Mouse (Mus musculus): ENCODE results near the gene Ndc1. TPM values are rescaled to one million over a fixed set of nuclear protein-coding genes. Genes with fewer than 3 reads are reported as not detected.
A peak's percentile ranks its signal among the peaks of the same experiment; 100 is the strongest.
"Not testable (repeated sequence)": the region's sequence is repeated elsewhere in the genome, so short reads cannot be mapped to it uniquely, and the experiment has no call there.

The Ndc1 gene
- polyA plus RNA-seq, 1 experiment from 2014 or later: 17.1 TPM

DNA sequence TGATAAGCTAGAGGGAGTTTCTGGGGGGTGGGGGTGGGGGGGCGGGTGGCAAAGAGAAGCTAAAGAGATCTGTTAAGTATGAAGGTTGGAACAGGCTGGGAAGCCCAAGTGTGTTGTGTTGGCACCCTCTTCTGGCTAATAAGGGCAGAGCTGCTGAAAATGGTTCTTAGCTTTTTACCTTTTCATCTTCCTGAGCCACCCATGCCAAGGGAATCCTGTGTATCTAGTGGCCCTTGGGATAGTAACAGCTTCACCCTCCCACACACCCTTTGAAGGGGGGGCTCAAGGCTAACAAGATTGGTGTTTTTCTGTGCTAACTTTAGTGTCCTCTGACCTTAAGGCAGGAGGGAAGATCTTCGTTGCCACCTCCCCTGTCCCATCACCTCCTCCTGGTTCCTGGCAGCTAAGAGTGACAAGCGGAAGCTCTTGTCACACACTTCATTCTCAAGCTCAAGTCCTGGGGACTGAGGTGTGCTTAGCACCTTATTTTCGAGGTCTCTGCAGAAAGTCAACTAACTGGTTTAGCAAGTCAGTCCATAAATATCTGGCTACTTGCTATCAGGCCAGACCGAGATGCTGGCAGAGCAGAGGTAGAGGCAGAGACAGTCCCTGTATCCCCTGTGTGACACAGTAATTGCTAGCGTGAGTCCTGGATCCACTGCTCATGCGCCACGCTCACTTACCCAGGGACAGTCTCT lies 18.1 kb upstream of the Ndc1 start:
- peak overlapping the region; percentile 74; the same call in 1 of the 2 replicates for H3K27ac ChIP-seq (replicated peaks)
- H3K9ac ChIP-seq: no peak overlapping the region; the same call in 1 of the 2 replicates
- H3K9me3 ChIP-seq: no peaks in the 10 kb centered on the region
- no peaks in the 10 kb centered on the region for H3K27me3 ChIP-seq
- H3K4me3 ChIP-seq: no peak overlapping the region
- ATAC-seq (ENCODE audit: low read depth): peak; percentile 43; the same call in 1 of the 2 replicates
- 75% methylated on average over 8 of the region's 8 CpGs for WGBS
- H3K4me1 ChIP-seq (replicated peaks): peaks cover 26% of the 10 kb centered on the region
- H3K36me3 ChIP-seq: peaks cover 11% of the 10 kb centered on the region; the same call in 1 of the 2 replicates
- no peak overlapping the region for H3K4me2 ChIP-seq

DNA sequence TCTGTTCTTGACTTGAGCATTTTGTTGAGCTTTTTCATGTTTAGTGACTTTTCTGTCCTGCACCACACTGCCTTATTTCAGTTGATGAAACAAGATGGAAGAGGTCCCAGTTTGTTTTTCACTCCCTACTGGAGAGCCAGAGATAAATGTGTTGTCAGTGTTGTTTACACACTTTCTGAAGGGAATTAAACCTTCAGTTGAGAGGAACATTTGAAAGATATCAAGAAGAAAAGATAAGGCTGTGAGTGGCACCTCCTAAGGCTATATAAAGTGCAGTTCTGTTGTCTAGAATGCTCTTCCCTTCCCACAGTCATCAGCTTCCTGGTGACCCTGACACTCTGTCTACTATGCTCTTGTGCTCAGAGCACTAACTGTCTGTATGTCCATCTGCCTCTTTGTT lies 16.2 kb upstream of the Ndc1 start:
- no peak overlapping the region for H3K4me2 ChIP-seq
- H3K27me3 ChIP-seq: no peaks in the 10 kb centered on the region
- ATAC-seq (ENCODE audit: low read depth): no peak
- H3K27ac ChIP-seq (replicated peaks): no peak overlapping the region
- H3K9me3 ChIP-seq: no peaks in the 10 kb centered on the region
- no peak overlapping the region for H3K4me3 ChIP-seq
- peaks cover 34% of the 10 kb centered on the region for H3K4me1 ChIP-seq (replicated peaks)
- no peak overlapping the region for H3K9ac ChIP-seq
- no peaks in the 10 kb centered on the region; the same call in 1 of the 2 replicates for H3K36me3 ChIP-seq

DNA sequence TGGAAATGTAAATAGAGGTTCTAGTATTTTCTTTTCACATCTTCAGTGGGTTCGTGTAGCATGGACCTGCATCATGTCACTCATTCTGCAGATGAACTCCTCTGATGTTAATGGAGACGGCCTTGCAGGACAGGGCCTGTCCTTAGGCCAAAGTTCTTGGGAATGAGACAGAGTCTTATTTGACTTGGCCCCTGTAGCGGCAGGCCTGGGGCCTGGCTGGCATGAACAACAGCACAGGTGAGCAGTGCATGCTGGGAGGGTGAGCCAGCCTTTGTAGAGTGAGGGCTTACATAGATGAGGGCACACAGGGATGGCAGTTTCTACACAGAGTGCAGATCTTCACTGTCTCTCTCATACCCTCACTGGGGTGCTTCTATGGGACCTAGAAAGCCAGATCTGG lies 14.0 kb upstream of the Ndc1 start:
- Histone ChIP-seq H3K4me3 (no peak overlapping the region), H3K4me1 (replicated peaks) (peaks cover 26% of the 10 kb centered on the region), H3K9ac (0 out of 2 replicates have a peak overlapping the region, but pooled peaks have one; percentile 54), H3K36me3 (no peaks in the 10 kb centered on the region), H3K9me3 (no peaks in the 10 kb centered on the region), H3K4me2 (no peak overlapping the region), H3K27me3 (no peaks in the 10 kb centered on the region), H3K27ac (replicated peaks) (peak overlapping the region; percentile 85)
- no peak for ATAC-seq (ENCODE audit: low read depth)
- WGBS: 91% methylated on average over 3 of the region's 3 CpGs

DNA sequence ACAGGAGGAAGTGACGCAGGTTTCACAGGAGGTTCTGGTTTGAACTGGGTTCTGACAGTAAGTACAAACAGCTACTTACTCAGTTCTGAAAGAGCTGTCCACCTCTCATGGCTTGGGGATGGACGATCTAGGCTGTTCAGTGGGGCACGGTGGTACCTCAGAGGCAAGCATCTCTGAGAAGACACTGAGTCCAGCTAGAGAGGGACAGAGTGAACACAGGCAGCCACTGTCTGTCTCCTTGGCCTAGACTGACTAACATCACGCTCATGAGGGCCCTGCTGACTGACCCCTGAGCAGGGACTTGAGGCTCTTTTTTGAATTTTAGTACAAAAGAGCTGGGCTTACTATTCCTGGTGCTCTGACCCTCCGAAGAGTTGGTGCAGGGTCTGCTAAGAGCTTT lies 13.5 kb upstream of the Ndc1 start:
- H3K4me1 ChIP-seq (replicated peaks): peaks cover 20% of the 10 kb centered on the region
- H3K27ac ChIP-seq (replicated peaks): peak overlapping the region; percentile 85
- no peaks in the 10 kb centered on the region for H3K9me3 ChIP-seq
- H3K4me3 ChIP-seq: no peak overlapping the region
- H3K36me3 ChIP-seq: no peaks in the 10 kb centered on the region
- peak overlapping the region; percentile 54 for H3K9ac ChIP-seq
- H3K27me3 ChIP-seq: no peaks in the 10 kb centered on the region
- H3K4me2 ChIP-seq: no peak overlapping the region
- 51% methylated on average over 5 of the region's 5 CpGs for WGBS
- peak; percentile 56 for ATAC-seq (ENCODE audit: low read depth)

DNA sequence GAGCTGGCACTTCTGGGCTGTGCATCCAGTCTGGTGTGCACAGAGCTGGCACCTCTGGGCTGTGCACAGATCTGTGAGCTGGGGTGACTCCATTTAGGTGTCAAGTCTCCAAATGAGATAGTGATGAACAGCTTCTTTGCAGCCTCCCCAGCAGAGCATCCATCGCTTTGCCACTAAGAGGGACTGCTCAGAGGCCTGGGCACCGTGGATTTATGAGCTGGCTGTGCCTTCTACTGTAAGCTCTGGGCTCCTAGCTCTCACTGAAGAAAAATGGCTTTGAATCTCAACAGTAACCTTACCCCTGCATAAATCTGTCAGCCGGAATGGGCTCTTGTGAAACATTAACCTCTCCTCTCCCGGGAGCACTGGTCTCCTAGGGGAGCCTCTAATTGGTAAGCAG lies 13.0 kb upstream of the Ndc1 start:
- H3K9ac ChIP-seq: peak overlapping the region; percentile 54
- peaks cover 2% of the 10 kb centered on the region for H3K36me3 ChIP-seq
- H3K4me3 ChIP-seq: no peak overlapping the region
- WGBS: 4% methylated on average over 4 of the region's 4 CpGs
- H3K27ac ChIP-seq (replicated peaks): peak overlapping the region; percentile 85
- no peaks in the 10 kb centered on the region for H3K9me3 ChIP-seq
- H3K4me1 ChIP-seq (replicated peaks): peaks cover 20% of the 10 kb centered on the region
- H3K4me2 ChIP-seq: no peak overlapping the region
- no peaks in the 10 kb centered on the region for H3K27me3 ChIP-seq
- ATAC-seq (ENCODE audit: low read depth): peak; percentile 90

DNA sequence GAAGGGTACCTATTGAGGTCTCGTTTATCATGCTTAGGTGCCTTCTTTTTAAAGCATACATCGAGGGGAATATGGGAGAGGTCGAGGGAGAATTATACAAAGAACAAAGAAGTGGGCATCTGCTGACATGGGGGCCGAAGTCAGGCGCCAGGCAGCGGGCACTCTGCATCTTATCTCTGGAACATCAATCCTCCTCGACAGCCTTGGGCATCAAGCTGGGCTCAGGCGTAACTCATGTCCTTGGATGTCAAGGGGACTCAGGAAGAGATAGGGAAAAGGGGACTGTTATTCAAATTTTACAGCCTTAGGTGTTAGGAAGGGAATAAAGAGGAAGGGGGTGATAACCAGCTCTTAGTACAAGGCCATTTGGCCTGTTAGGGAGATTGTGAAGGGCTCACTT lies 10.4 kb upstream of the Ndc1 start:
- ATAC-seq (ENCODE audit: low read depth); H3K36me3 ChIP-seq; H3K9me3 ChIP-seq; H3K4me2 ChIP-seq; H3K9ac ChIP-seq; H3K27ac ChIP-seq (replicated peaks); H3K4me3 ChIP-seq; H3K27me3 ChIP-seq: not testable (repeated sequence)
- WGBS: 22% methylated on average over 8 of the region's 8 CpGs
- H3K4me1 ChIP-seq (replicated peaks): peaks cover 20% of the 10 kb centered on the region

DNA sequence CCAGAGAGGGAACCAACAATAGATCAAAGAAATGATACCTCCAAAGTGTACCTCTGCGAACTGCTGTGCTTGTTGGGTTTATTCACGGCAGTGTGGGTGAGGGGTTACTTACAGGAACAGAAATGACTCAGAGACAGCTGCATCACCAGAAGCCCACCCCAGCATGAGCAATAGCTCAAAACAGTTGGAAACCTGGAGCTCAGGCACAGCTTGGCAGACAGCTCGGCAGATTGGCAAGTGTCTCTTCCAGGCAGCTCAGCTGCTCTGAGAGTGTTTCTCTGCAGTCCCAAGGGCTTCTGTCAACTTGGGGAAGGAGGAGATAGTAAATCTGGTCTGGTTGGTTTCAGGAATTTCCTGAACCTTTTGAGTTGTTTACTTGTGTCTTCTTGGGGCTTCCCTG lies 9.1 kb upstream of the Ndc1 start:
- Histone ChIP-seq H3K9me3 (no peaks in the 10 kb centered on the region), H3K27me3 (no peaks in the 10 kb centered on the region), H3K36me3 (peaks cover 7% of the 10 kb centered on the region), H3K27ac (replicated peaks) (no peak overlapping the region), H3K4me3 (no peak overlapping the region), H3K9ac (no peak overlapping the region), H3K4me1 (replicated peaks) (peaks cover 18% of the 10 kb centered on the region), H3K4me2 (no peak overlapping the region)
- no peak for ATAC-seq (ENCODE audit: low read depth)
- 76% methylated on average over 3 of the region's 3 CpGs for whole genome bisulfite sequencing

DNA sequence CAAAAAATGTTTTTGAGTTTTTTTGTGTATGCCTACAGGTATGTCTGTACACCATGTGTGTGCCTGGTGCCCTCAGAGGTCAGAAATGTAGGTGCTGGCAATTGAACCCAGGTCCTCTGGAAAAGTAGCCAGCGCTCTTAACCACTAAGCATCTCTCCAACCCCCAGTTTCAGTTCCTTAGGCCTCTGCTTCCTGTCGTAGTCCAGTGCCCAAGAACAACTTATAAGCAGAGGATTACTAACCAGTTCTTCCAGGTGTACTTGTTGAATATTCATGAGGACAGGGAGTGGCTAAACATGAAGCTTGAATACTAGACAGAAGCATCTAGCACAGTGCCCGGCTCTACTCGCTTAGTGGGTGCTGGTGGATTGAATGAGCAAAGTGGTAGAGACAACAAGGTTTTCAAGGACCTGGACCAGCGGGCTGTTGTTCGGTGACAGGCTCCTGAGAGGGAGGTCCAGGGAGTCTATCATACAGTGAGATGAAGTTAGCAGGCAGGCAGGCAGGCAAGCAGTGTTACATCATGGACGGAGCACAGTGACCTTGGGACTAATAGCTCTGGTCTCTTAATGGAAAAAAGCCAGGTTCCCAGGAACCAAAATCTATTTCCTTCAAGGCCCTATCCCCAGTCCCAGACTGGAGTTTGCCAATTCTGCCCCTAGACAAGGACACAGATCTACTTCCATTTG lies 7.0 kb upstream of the Ndc1 start:
- no peak overlapping the region for H3K4me2 ChIP-seq
- no peaks in the 10 kb centered on the region for H3K4me1 ChIP-seq (replicated peaks)
- H3K27ac ChIP-seq (replicated peaks): no peak overlapping the region
- 86% methylated on average over 7 of the region's 7 CpGs for WGBS
- ATAC-seq (ENCODE audit: low read depth): no peak
- H3K36me3 ChIP-seq: peaks cover 7% of the 10 kb centered on the region
- H3K9ac ChIP-seq: no peak overlapping the region
- H3K9me3 ChIP-seq: no peaks in the 10 kb centered on the region
- H3K27me3 ChIP-seq: no peaks in the 10 kb centered on the region
- no peak overlapping the region for H3K4me3 ChIP-seq

DNA sequence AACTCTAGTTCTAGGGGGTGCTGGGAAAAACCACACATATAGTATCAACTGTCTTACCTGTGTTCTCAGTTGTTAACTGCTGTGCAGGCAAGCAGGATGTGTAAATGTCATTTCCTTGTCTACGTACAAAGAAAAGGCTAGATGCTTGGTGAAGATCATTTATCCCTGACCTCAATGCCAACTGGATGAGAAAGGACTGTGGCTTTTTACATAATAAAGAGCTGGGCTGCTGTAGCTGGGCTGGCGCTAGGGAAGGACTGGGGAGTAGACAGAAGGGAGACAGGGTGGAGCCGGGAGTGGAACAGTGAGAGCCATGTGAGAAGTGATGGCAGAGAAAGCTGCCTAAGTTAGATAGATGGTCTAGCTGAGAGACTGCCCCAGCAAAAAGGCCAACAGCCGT lies 4.8 kb upstream of the Ndc1 start:
- peaks cover 7% of the 10 kb centered on the region for H3K36me3 ChIP-seq
- H3K4me2 ChIP-seq: no peak overlapping the region
- ATAC-seq (ENCODE audit: low read depth): no peak
- H3K9me3 ChIP-seq: no peaks in the 10 kb centered on the region
- H3K4me3 ChIP-seq: no peak overlapping the region
- H3K27me3 ChIP-seq: no peaks in the 10 kb centered on the region
- 40% methylated on average over 4 of the region's 4 CpGs for WGBS
- no peak overlapping the region for H3K9ac ChIP-seq
- no peaks in the 10 kb centered on the region for H3K4me1 ChIP-seq (replicated peaks)
- no peak overlapping the region for H3K27ac ChIP-seq (replicated peaks)

DNA sequence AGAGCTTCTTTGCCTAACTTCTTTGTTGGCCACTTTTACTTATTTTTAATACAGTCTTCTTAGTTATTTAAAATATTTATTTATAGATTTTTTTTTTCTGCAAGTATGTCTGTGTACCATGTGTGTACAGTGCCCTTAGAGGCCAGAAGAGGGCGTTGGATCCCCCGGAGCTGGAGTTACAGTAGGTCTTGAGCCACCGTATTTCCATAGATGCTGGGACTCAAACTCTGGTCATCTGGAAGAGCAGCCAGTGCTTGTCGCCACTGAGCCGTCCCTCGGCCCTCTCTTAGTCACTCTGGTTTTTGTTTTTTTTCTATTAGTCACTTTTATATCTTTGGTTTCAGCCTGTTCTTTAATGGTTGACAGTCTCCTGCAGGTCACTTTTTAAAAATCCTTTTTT lies 4.0 kb upstream of the Ndc1 start:
- Histone ChIP-seq H3K4me3 (no peak overlapping the region), H3K9me3 (no peaks in the 10 kb centered on the region), H3K27me3 (no peaks in the 10 kb centered on the region), H3K27ac (replicated peaks) (no peak overlapping the region), H3K4me1 (replicated peaks) (peaks cover 4% of the 10 kb centered on the region), H3K9ac (no peak overlapping the region), H3K36me3 (peaks cover 7% of the 10 kb centered on the region), H3K4me2 (no peak overlapping the region)
- no peak for ATAC-seq (ENCODE audit: low read depth)
- 83% methylated on average over 6 of the region's 6 CpGs for WGBS

DNA sequence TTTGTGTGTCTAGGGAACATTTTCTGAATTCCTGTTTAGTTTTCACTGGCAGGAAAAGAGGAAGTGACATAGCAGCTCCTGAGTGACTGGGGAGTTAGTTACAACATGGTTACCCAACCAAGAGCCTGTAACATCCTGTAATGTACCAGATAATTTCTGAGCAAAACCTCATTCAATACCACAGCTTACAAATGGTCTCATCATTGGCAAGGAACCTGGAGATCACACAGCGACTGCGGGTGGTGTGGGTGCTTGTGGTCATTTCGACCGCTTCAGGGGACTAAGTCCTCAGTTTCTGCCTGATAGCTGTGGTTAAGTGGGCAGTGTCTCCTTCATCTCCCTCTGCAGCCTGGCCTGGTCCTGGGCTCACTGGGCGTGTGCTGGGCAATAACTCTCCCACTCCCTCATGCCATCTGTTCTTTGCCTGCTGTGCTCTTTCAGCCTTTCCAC lies 3.4 kb upstream of the Ndc1 start:
- no peaks in the 10 kb centered on the region for H3K27me3 ChIP-seq
- H3K36me3 ChIP-seq: peaks cover 7% of the 10 kb centered on the region
- H3K4me3 ChIP-seq: no peak overlapping the region
- no peak overlapping the region for H3K4me2 ChIP-seq
- no peak overlapping the region for H3K27ac ChIP-seq (replicated peaks)
- WGBS: 86% methylated on average over 5 of the region's 5 CpGs
- H3K4me1 ChIP-seq (replicated peaks): peaks cover 8% of the 10 kb centered on the region
- no peak overlapping the region for H3K9ac ChIP-seq
- H3K9me3 ChIP-seq: no peaks in the 10 kb centered on the region
- no peak for ATAC-seq (ENCODE audit: low read depth)

DNA sequence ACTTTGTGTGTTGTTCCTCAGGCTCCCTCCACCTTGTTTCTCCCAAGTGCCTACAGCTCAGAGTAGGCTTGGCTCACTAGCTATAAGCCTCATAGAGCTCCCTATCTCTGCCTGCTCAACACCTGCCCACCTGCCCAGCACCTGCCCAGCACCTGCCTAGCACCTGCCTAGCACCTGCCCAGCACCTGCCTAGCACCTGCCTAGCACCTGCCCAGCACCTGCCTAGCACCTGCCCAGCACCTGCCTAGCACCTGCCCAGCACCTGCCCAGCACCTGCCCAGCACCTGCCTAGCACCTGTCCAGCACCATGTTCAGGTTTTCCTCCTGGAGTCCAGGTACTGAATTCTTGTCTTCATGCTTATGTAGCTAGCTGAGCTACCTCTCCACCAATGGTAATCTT lies 1.2 kb upstream of the Ndc1 start:
- not testable (repeated sequence) for H3K9ac ChIP-seq; H3K4me3 ChIP-seq; H3K36me3 ChIP-seq; H3K4me2 ChIP-seq; ATAC-seq (ENCODE audit: low read depth); H3K27me3 ChIP-seq; H3K9me3 ChIP-seq; H3K4me1 ChIP-seq (replicated peaks); H3K27ac ChIP-seq (replicated peaks)

DNA sequence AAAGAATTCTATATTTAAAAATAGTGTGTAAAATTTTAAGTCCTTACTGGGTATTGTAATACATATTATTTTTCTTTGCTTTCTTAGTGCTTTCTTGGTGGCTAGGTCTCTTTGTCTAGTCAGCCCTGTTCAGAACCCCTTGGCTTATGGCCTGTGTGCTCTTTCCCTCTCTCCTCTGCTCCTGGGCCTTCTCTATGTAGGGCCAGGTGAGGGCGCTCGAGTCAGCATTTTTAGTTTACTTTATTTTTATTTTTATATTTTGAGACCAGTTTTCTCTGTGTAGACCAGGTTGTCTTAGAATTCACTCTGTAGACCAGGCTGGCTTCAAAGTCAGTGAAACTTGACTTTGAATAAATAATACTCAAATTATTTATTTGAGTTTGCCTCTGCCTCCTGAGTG lies 4.7 kb downstream of the Ndc1 start:
- Histone ChIP-seq H3K27ac (replicated peaks) (no peak overlapping the region), H3K9ac (no peak overlapping the region), H3K27me3 (no peaks in the 10 kb centered on the region), H3K36me3 (peaks cover 57% of the 10 kb centered on the region), H3K4me3 (no peak overlapping the region), H3K4me1 (replicated peaks) (peaks cover 8% of the 10 kb centered on the region), H3K4me2 (no peak overlapping the region), H3K9me3 (no peaks in the 10 kb centered on the region)
- WGBS: 80% methylated on average over 2 of the region's 2 CpGs
- ATAC-seq (ENCODE audit: low read depth): no peak

All from neural tube, embryonic 13.5 days (tissue).